Mouse (Mus musculus) small intestine, adult 2 months (tissue): ENCODE measurements at regions not wholly inside any gene's neighbourhood (a gene's known extent, or its start where the extent isn't known, plus 50 kb on each side); places are given as distances from the start of the nearest gene placed in this dataset.

Source experiments
- H3K27ac ChIP-seq: fragments of 200-500 bp; 2 replicates; pipeline ENCODE4 v1.5.1; 2012; ENCODE audit warnings: low read depth, low read length, control low read depth, inconsistent platforms; ENCODE audit not compliant: insufficient read depth
- H3K27me3 ChIP-seq: fragments of 200-500 bp; 2 replicates; pipeline ENCODE4 v1.6.1; 2012; ENCODE audit warnings: mild to moderate bottlenecking, moderate library complexity, low read length, inconsistent platforms; ENCODE audit not compliant: control insufficient read depth, insufficient read depth
- H3K36me3 ChIP-seq: fragments of 200-500 bp; 2 replicates; pipeline ENCODE4 v1.6.1; 2012; ENCODE audit warnings: mild to moderate bottlenecking, low read length, control low read depth, inconsistent platforms; ENCODE audit not compliant: control insufficient read depth, insufficient read depth
- H3K4me1 ChIP-seq: fragments of 200-500 bp; 2 replicates; pipeline ENCODE4 v1.6.1; 2012; ENCODE audit warnings: low read length, inconsistent platforms, mixed read lengths; ENCODE audit not compliant: control insufficient read depth, insufficient read depth, insufficient read length
- H3K4me3 ChIP-seq: fragments of 200-500 bp; 2 replicates; pipeline ENCODE4 v1.5.1; 2012; ENCODE audit warnings: low read depth, mild to moderate bottlenecking, control low read depth, inconsistent platforms, low read length, moderate library complexity
- CTCF ChIP-seq: fragments of 200-500 bp; IDR thresholded peaks from 2 replicates; pipeline ENCODE4 v1.5.1; 2012; ENCODE audit warnings: low read depth, mild to moderate bottlenecking, control low read depth, inconsistent platforms, low read length, moderate library complexity, mixed read lengths; ENCODE audit not compliant: insufficient replicate concordance, insufficient read length; ENCODE audit errors: extremely low read depth
- POLR2A ChIP-seq: fragments of 200-500 bp; IDR thresholded peaks from 2 replicates; pipeline ENCODE4 v1.6.1; 2012; ENCODE audit warnings: low read depth, mild to moderate bottlenecking, control low read depth, inconsistent platforms, low read length, moderate library complexity
- WGBS: fragments of 180-500 bp; shearing (Covaris S2); methylation state at CpG from one replicate; pipeline ENCODE4 v1.1.7; 2018; 5-methylcytosine and 5-hydroxymethylcytosine counted together

DNA sequence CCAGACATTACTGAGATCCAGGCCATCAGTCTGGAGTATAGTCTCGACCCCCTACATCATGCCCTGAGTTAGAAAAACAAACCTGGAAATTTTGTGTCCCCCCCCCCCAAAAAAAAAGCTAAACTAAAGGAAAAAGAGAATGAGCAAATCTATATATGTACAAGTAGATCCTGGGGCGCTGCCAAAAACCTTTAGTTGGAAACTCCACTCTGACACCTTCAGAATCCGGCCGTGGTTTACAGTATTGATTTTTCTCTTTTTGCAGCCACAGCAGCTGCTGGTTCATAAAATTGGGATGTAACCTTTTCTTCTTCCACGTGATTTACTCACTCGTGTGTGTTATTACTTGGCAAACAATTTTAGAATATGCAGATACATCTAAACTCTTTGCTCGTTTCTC, 510.5 kb downstream of the Defb40 start:
- Histone ChIP-seq H3K27me3 (no peaks in the 10 kb centered on the region), H3K4me3 (no peak overlapping the region), H3K36me3 (no peaks in the 10 kb centered on the region), H3K4me1 (no peaks in the 10 kb centered on the region), H3K27ac (no peak overlapping the region)
- 43% methylated on average over 7 of the region's 7 CpGs for WGBS
- TF ChIP-seq CTCF: no peak
- no peak for TF ChIP-seq POLR2A

DNA sequence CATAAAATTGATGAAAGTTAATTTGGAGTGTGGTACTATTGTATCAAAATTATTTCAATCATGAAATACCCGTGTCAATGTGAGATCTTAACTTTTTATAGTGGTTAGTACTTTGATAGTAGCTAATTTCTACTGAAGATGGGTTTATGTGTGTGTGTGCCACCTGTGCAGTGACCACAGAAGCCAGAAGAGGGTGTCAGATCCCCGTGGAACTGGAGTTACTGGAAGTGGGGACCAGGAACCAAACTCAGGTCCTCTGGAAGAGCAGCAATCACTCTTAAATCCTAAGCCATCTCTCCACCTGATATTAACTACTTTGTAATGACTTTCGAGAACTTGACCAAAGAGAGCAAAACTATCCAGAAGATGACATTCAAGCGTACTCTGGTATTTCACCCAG, 517.4 kb downstream of the Defb40 start:
- H3K27me3 ChIP-seq: no peaks in the 10 kb centered on the region
- no peak for TF ChIP-seq POLR2A
- no peak for TF ChIP-seq CTCF
- no peak overlapping the region for H3K27ac ChIP-seq
- WGBS: 67% methylated on average over 4 of the region's 4 CpGs
- no peaks in the 10 kb centered on the region for H3K36me3 ChIP-seq
- no peak overlapping the region for H3K4me3 ChIP-seq
- no peaks in the 10 kb centered on the region for H3K4me1 ChIP-seq

DNA sequence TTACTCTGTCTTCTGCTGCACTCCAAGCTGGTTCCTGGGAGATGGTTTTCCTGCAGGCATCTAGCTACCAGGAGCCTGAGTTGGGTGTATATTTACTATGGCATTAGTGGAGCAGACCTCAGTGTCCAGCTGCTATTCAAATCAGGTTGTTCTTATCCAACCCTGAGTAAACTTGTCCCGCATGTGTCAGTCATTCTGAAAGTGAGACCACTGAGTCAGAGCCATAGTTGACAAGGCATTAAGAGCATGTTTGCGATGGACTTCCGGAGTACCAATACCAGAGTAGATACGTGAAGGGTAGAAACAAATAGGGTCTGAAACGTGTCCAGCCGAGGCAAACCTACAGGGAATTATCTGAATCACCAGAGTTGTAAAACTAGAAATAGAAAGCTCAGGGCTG, 520.6 kb downstream of the Defb40 start:
- H3K4me3 ChIP-seq: no peak overlapping the region
- H3K36me3 ChIP-seq: no peaks in the 10 kb centered on the region
- WGBS: 42% methylated on average over 6 of the region's 6 CpGs
- H3K4me1 ChIP-seq: no peaks in the 10 kb centered on the region
- H3K27ac ChIP-seq: no peak overlapping the region
- no peaks in the 10 kb centered on the region for H3K27me3 ChIP-seq
- TF ChIP-seq CTCF: no peak
- TF ChIP-seq POLR2A: no peak

DNA sequence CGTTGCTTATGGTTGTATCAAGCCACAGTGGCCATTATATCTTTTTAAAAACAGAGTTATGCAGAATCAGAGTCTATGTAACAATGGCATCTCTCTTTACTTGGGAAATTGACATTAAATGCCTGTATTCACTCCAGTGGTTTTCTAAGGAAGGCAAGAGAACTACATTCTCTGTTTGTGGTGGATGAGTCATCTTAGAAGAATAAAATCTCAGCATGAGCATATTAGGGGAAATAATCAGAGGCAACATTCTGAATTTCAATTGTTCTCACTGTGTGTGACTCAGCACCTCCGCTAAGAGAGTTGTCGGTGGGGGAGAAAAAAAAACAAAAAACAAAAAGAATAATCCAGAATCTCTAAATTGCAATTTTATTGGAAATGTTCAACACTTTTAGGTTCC, 529.0 kb downstream of the Defb40 start:
- no peak for TF ChIP-seq POLR2A
- TF ChIP-seq CTCF: no peak
- no peaks in the 10 kb centered on the region for H3K36me3 ChIP-seq
- no peaks in the 10 kb centered on the region for H3K4me1 ChIP-seq
- H3K27ac ChIP-seq: no peak overlapping the region
- no peak overlapping the region for H3K4me3 ChIP-seq
- H3K27me3 ChIP-seq: no peaks in the 10 kb centered on the region
- 76% methylated on average over 3 of the region's 3 CpGs for WGBS

DNA sequence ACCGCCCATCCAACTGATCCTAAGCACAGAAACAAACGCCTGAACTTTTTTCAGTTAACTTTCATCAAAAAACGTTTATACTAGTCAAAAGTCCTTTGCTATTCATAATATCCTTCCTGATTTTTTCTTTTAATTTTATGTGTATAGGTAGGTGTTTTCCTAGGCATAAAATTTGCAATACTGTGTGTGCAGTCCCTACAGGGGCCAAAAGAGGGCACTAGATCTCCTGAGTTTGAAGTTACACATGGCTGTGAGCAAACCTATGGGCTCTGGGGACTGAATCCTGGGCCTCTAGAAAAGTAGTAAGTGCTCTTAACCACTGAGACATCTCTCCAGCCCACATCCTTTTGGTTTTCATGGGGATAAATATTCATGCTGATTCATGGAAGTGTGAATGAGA, 535.8 kb downstream of the Defb40 start:
- no peak for TF ChIP-seq CTCF
- TF ChIP-seq POLR2A: no peak
- WGBS: 63% methylated on average over 3 of the region's 3 CpGs
- no peaks in the 10 kb centered on the region for H3K4me1 ChIP-seq
- H3K27me3 ChIP-seq: no peaks in the 10 kb centered on the region
- H3K27ac ChIP-seq: no peak overlapping the region
- no peak overlapping the region for H3K4me3 ChIP-seq
- no peaks in the 10 kb centered on the region for H3K36me3 ChIP-seq

DNA sequence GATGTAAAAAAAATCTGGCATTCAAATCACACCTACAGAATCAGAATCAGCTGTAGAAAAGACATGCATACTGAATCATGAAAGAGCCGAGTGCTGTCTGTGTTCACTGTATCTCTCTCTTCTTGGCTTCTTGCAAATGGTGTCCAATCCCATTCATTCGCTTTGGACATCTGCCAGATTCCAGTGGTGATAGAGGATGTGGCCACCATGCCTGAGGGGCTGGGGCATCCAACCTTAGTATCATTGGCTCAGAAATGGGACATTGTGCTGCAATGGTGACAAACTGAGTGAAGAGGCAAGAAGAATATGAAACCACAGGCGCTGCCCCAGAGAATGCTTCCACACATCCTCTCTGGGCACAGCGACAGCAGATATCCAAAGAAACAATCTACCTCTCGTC, 555.2 kb downstream of the Defb40 start:
- Histone ChIP-seq H3K27ac (no peak overlapping the region), H3K4me1 (no peaks in the 10 kb centered on the region), H3K36me3 (no peaks in the 10 kb centered on the region), H3K4me3 (no peak overlapping the region), H3K27me3 (no peaks in the 10 kb centered on the region)
- WGBS: 78% methylated on average over 5 of the region's 5 CpGs
- TF ChIP-seq POLR2A (no peak), CTCF (no peak)

DNA sequence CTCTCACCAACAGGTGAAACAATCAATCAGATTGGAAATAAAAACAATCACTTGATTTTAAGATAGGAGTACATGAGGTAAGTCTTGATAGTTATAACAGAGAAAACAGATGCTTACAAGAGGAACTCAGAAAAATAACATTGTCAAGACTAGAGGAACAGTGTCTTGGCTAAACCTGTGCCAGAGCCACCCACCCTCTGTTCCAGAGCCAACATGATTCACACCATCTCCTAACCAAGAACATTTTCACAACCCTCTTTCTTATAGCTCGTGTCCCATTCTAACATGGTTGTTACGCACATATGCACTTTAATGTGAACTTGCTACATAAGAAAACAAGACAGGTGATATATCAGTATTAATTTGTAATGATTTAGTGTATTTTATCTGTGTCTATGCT, 565.6 kb downstream of the Defb40 start:
- H3K4me3 ChIP-seq: no peak overlapping the region
- no peaks in the 10 kb centered on the region for H3K4me1 ChIP-seq
- no peaks in the 10 kb centered on the region for H3K27me3 ChIP-seq
- TF ChIP-seq CTCF: no peak
- no peak for TF ChIP-seq POLR2A
- no peaks in the 10 kb centered on the region for H3K36me3 ChIP-seq
- WGBS: 90% methylated on average over 2 of the region's 2 CpGs
- H3K27ac ChIP-seq: no peak overlapping the region

DNA sequence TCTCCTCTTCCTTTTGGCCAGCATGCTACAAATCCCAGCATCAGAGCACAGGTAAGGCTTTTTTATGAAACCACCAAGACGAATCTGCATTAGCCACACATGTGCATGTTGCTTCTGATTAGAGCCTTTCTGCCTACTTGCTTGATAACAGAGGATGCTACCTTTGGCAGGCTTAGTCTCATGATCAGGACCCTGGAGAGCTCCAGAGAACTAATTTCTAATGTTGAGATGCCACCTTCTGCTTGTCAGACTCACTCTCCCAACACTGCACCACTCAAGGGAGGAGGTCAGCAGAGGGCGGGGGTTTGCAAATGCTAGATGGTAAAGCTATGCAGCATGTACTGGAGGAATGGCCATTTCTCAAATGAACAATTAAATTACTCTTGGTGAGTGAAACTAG, 571.6 kb downstream of the Defb40 start:
- Histone ChIP-seq H3K27me3 (no peaks in the 10 kb centered on the region), H3K27ac (no peak overlapping the region), H3K4me1 (no peaks in the 10 kb centered on the region), H3K36me3 (no peaks in the 10 kb centered on the region), H3K4me3 (no peak overlapping the region)
- WGBS: 55% methylated on average over 2 of the region's 2 CpGs
- TF ChIP-seq POLR2A: no peak
- no peak for TF ChIP-seq CTCF
